Mouse (Mus musculus) erythroblast, embryonic 14.5 days (primary cell): ENCODE data around the gene Cit. TPM values are rescaled to one million over a fixed set of nuclear protein-coding genes. Genes with fewer than 3 reads are reported as not detected.

Source experiments
- H3K27me3 ChIP-seq: 2 replicates; pipeline ENCODE4 v1.6.1; 2012; ENCODE audit warnings: inconsistent platforms; ENCODE audit not compliant: control insufficient read depth
- H3K36me3 ChIP-seq: 2 replicates; pipeline ENCODE4 v1.6.1; 2012; ENCODE audit warnings: mild to moderate bottlenecking, inconsistent platforms; ENCODE audit not compliant: control insufficient read depth
- H3K4me1 ChIP-seq: 2 replicates; pipeline ENCODE4 v1.6.1; 2012; ENCODE audit warnings: inconsistent platforms; ENCODE audit not compliant: control insufficient read depth
- H3K4me3 ChIP-seq: replicated peaks from 2 replicates; pipeline ENCODE3; 2012; ENCODE audit warnings: moderate library complexity, mild to moderate bottlenecking, inconsistent platforms
- H3K9me3 ChIP-seq: 2 replicates; pipeline ENCODE4 v1.6.1; 2012; ENCODE audit warnings: low read length, inconsistent platforms, mixed read lengths; ENCODE audit not compliant: control insufficient read depth
- GATA1 ChIP-seq: IDR thresholded peaks from 2 replicates; pipeline ENCODE4 v1.6.1; 2012; ENCODE audit warnings: low read length, inconsistent platforms, mixed read lengths
- TAL1 ChIP-seq: IDR thresholded peaks from 3 replicates; pipeline ENCODE4 v1.6.1; 2012; ENCODE audit warnings: low read length, inconsistent platforms, mixed read lengths
- polyA plus RNA-seq: library from polyadenylated mRNA; stranded (reverse); fragments of >175 nt; gene quantifications from 2 replicates; pipeline ENCODE4 v1.2.3, GENCODE M21; 2012

Cit gene
- polyA plus RNA-seq, 1 experiment: 13.6 TPM

- no peak overlapping the region for H3K4me3 ChIP-seq
- TF ChIP-seq TAL1: no peak
- no peak for TF ChIP-seq GATA1
- H3K9me3 ChIP-seq: no peaks in the 10 kb centered on the region; the same call in 1 of the 2 replicates
- H3K27me3 ChIP-seq: no peaks in the 10 kb centered on the region
- H3K36me3 ChIP-seq: peaks cover 97% of the 10 kb centered on the region
- peaks cover 39% of the 10 kb centered on the region for H3K4me1 ChIP-seq
Measured at GRCm38 (mm10) chr5:115884429-115884828, 39.4 kb downstream of the Cit start.

GRCm38 (mm10) chr5:115893772-115894171 lies 48.7 kb downstream of the Cit start:
- Histone ChIP-seq H3K9me3 (no peaks in the 10 kb centered on the region), H3K36me3 (peaks cover 97% of the 10 kb centered on the region), H3K4me3 (no peak overlapping the region), H3K4me1 (peaks cover 4% of the 10 kb centered on the region), H3K27me3 (no peaks in the 10 kb centered on the region)
- TF ChIP-seq TAL1 (no peak), GATA1 (no peak)

GRCm38 (mm10) chr5:115897036-115897435 lies 52.0 kb downstream of the Cit start:
- H3K36me3 ChIP-seq: peaks cover 95% of the 10 kb centered on the region
- TF ChIP-seq GATA1 (no peak), TAL1 (no peak)
- H3K9me3 ChIP-seq: peaks cover 2% of the 10 kb centered on the region
- peaks cover 4% of the 10 kb centered on the region for H3K4me1 ChIP-seq
- no peaks in the 10 kb centered on the region for H3K27me3 ChIP-seq
- H3K4me3 ChIP-seq: no peak overlapping the region

- Histone ChIP-seq H3K9me3 (no peaks in the 10 kb centered on the region), H3K27me3 (no peaks in the 10 kb centered on the region), H3K4me3 (peak overlapping the region; percentile 31), H3K4me1 (peaks cover 8% of the 10 kb centered on the region), H3K36me3 (peaks cover 95% of the 10 kb centered on the region)
- TF ChIP-seq GATA1 (no peak), TAL1 (no peak)
Measured at GRCm38 (mm10) chr5:115907037-115908009, 62.2 kb downstream of the Cit start.

- H3K27me3 ChIP-seq: no peaks in the 10 kb centered on the region
- peaks cover 11% of the 10 kb centered on the region for H3K4me1 ChIP-seq
- peaks cover 95% of the 10 kb centered on the region for H3K36me3 ChIP-seq
- H3K4me3 ChIP-seq: no peak overlapping the region
- TF ChIP-seq GATA1 (no peak), TAL1 (no peak)
- no peaks in the 10 kb centered on the region for H3K9me3 ChIP-seq
Measured at GRCm38 (mm10) chr5:115908251-115908650, 63.2 kb downstream of the Cit start.

- peaks cover 95% of the 10 kb centered on the region for H3K36me3 ChIP-seq
- peaks cover 9% of the 10 kb centered on the region for H3K4me1 ChIP-seq
- no peak overlapping the region for H3K4me3 ChIP-seq
- H3K27me3 ChIP-seq: no peaks in the 10 kb centered on the region
- TF ChIP-seq GATA1 (no peak), TAL1 (no peak)
- no peaks in the 10 kb centered on the region for H3K9me3 ChIP-seq
Measured at GRCm38 (mm10) chr5:115908699-115909098, 63.6 kb downstream of the Cit start.

- Histone ChIP-seq H3K4me1 (peaks cover 9% of the 10 kb centered on the region), H3K9me3 (no peaks in the 10 kb centered on the region), H3K36me3 (peaks cover 96% of the 10 kb centered on the region), H3K4me3 (no peak overlapping the region), H3K27me3 (no peaks in the 10 kb centered on the region)
- no peak for TF ChIP-seq GATA1
- TF ChIP-seq TAL1: no peak
Measured at GRCm38 (mm10) chr5:115909106-115909505, 64.0 kb downstream of the Cit start.

GRCm38 (mm10) chr5:115910491-115910890 lies 65.4 kb downstream of the Cit start:
- Histone ChIP-seq H3K4me3 (no peak overlapping the region), H3K27me3 (no peaks in the 10 kb centered on the region), H3K9me3 (no peaks in the 10 kb centered on the region), H3K36me3 (peaks cover 95% of the 10 kb centered on the region), H3K4me1 (peaks cover 15% of the 10 kb centered on the region)
- no peak for TF ChIP-seq GATA1
- TF ChIP-seq TAL1: no peak

GRCm38 (mm10) chr5:115915481-115915880 lies 70.4 kb downstream of the Cit start:
- Histone ChIP-seq H3K4me1 (peaks cover 50% of the 10 kb centered on the region), H3K4me3 (no peak overlapping the region), H3K36me3 (peaks cover 87% of the 10 kb centered on the region), H3K9me3 (no peaks in the 10 kb centered on the region), H3K27me3 (no peaks in the 10 kb centered on the region)
- TF ChIP-seq GATA1 (no peak), TAL1 (no peak)
